Mouse (Mus musculus): ENCODE measurements around the gene Icam4.

GRCm38 (mm10) chr9:21026849-21027248, 2.3 kb upstream of the Icam4 start:
- no peak for TF ChIP-seq ELF1 (IDR thresholded peaks at IDR 0.05; ENCODE audit: low read depth, low read length)
- no peak for TF ChIP-seq MXI1 (IDR thresholded peaks at IDR 0.05; ENCODE audit: low read depth, low read length)
- TF ChIP-seq TCF12 (IDR thresholded peaks at IDR 0.05; ENCODE audit: low read depth, low read length), result no peak
- no peak for TF ChIP-seq TBP (IDR thresholded peaks at IDR 0.05; ENCODE audit: low read depth, low read length)
- no peak for TF ChIP-seq POLR2AphosphoS2 (IDR thresholded peaks at IDR 0.05; ENCODE audit: low read length)
- TF ChIP-seq EP300 (IDR thresholded peaks at IDR 0.05; ENCODE audit: low read depth in 1 of 2, low read length in 2 of 2), result no peak
- TF ChIP-seq CTCF (IDR thresholded peaks at IDR 0.05 in 2 of 3, conservative IDR thresholded peaks at IDR 0.05 in 1 of 3; ENCODE audit: control insufficient read depth in 1 of 3, insufficient read depth in 1 of 3, low read depth in 2 of 3, low read length in 3 of 3, poor library complexity in 1 of 3, severe bottlenecking in 1 of 3), result no peak
- no peak for TF ChIP-seq USF2 (IDR thresholded peaks at IDR 0.05; ENCODE audit: borderline replicate concordance in 1 of 2, insufficient read depth in 1 of 2, low read depth in 1 of 2, low read length in 2 of 2)
- no peak for TF ChIP-seq GATA1 (IDR thresholded peaks at IDR 0.05; ENCODE audit: low read depth, low read length)
- TF ChIP-seq NELFE (IDR thresholded peaks at IDR 0.05; ENCODE audit: low read depth, low read length), result no peak
- TF ChIP-seq TAL1 (IDR thresholded peaks at IDR 0.05; ENCODE audit: low read length), result no peak
- no peak for TF ChIP-seq SMC3 (IDR thresholded peaks at IDR 0.05; ENCODE audit: low read depth, low read length)
- no peak for TF ChIP-seq POLR2A (IDR thresholded peaks at IDR 0.05; ENCODE audit: control insufficient read depth in 1 of 2, insufficient read depth in 1 of 2, low read depth in 1 of 2, low read length in 2 of 2, poor library complexity in 1 of 2)
